Mouse (Mus musculus) mature B cell (primary cell): ENCODE measurements around the gene Ppp1r12c.

Experiments used
- in situ Hi-C: fragments of 300-500 bp; cut with MboI; formaldehyde crosslinking; loops from 2 replicates; pipeline ENCODE4 v1.14.3; 2019

The Ppp1r12c gene

DNA sequence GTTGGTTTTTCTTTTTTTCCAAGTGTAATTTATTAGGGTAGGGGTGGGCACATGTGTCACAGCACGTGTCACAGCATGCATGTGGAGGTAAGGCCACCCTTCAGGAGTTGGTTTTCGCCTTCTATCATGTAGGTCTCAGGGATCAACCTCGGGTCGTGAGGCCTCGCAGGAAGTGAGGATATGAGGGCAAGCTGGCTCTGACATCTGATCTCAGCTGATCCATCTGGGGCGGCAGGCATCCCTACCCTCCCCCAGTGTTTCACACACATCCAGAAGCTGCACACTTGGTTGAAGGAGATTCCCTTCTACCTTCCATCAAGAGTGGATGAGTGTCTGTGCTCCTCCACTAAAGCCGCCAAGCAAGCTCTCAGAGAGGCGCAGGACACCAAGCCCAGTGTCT is 69.5 kb downstream of the Ppp1r12c start:
- in situ Hi-C loops: loop anchor here (10.0 kb wide), 1 partner anchor 307 kb away; no protein-coding TSS in a partner anchor

- in situ Hi-C loops: loop anchor here (10.0 kb wide), 1 partner anchor 307 kb away; no protein-coding TSS in a partner anchor
Measured at GRCm38 (mm10) chr7:4431548-4431947, 69.9 kb downstream of the Ppp1r12c start.
